Mouse (Mus musculus) 3134 (cell line): ENCODE measurements around the gene Loxl4.

Source experiments
- DNase-seq: peaks from one replicate; pipeline ENCODE4 v3.0.0-alpha.2; 2011; ENCODE audit warnings: low spot score; ENCODE audit not compliant: insufficient read length; ENCODE audit errors: extremely low read depth

The Loxl4 gene

GRCm38 (mm10) chr19:42567020-42567419 lies 45.6 kb downstream of the Loxl4 start:
- DNase-seq: peak; percentile 20

- no peak for DNase-seq
Measured at GRCm38 (mm10) chr19:42566283-42567019, 46.2 kb downstream of the Loxl4 start.

- DNase-seq: no peak
Measured at GRCm38 (mm10) chr19:42563726-42564270, 48.8 kb downstream of the Loxl4 start.

GRCm38 (mm10) chr19:42562981-42563380 lies 49.6 kb downstream of the Loxl4 start:
- no peak for DNase-seq

- no peak for DNase-seq
Measured at GRCm38 (mm10) chr19:42561991-42562390, 50.6 kb downstream of the Loxl4 start.

GRCm38 (mm10) chr19:42558701-42559100 lies 53.9 kb downstream of the Loxl4 start:
- no peak for DNase-seq
